ENCODE assay signal across 18 mouse cellular contexts in the genomic region with DNA sequence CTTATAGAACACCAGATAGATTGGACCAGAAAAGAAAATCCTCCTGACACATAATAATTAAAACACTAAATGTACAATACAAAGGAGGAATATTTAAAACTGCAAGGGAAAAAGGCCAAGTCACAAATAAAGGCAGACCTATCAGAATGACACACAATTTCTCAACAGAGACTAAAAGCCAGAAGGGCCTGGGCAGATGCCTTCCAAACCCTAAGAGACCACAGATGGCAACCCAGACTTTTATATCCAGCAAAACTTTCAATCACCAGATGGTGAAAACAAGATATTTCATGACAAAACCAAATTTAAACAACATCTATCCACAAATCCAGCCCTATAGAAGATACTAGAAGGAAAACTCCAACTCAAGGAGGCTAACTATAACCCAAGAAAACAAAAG. TPM values are rescaled to one million over a fixed set of nuclear protein-coding genes. Genes with fewer than 3 reads are reported as not detected.
DNase-seq lines count a peak whose midpoint lies in the region; ATAC-seq and TF ChIP-seq lines count a peak whose summit lies in the region.
"Had no signal": no experiment of that assay in that cellular context is flagged by ENCODE, and none has a peak within 500 bp of the region (broad histone marks: within the 10 kb centered on the region; RNA-seq: fewer than 3 reads in every experiment).

No protein-coding gene starts in this region.

- DNase-seq in layer of hippocampus, adult 9-11 months: peak; percentile 8
- no peak for DNase-seq in layer of hippocampus, postnatal 25 days (ENCODE audit: extremely low spot score in 1 of 2, low spot score in 1 of 2)
- DNase-seq in cerebellum, adult 2 months: no peak
- DNase-seq: adrenal gland, adult 2 months; adrenal gland, postnatal 10 days; adrenal gland, postnatal 25 days; cerebellum, adult 11-12 months; cerebellum, adult 8-10 months; cerebellum, adult 9-11 months; cerebellum, postnatal 14 days; cerebellum, postnatal 36 days; embryo, embryonic 11 days had no signal

- TF ChIP-seq POLR2A in cerebellum, adult 2 months (IDR thresholded peaks at IDR 0.05; ENCODE audit: borderline replicate concordance, insufficient read depth, low read length): no peak

- H3K9ac ChIP-seq in forebrain, embryonic 15.5 days (replicated peaks): no peak overlapping the region
- no peak overlapping the region for H3K9ac ChIP-seq in forebrain, embryonic 16.5 days (replicated peaks; ENCODE audit: low read depth, low read length)
- H3K9ac ChIP-seq: embryonic facial prominence, embryonic 13.5 days; embryonic facial prominence, embryonic 15.5 days had no signal

- peak overlapping the region; percentile 65 for H3K27ac ChIP-seq in forebrain, embryonic 15.5 days (replicated peaks)
- no peak overlapping the region for H3K27ac ChIP-seq in forebrain, embryonic 16.5 days (ENCODE audit: low read length)
- no peak overlapping the region for H3K27ac ChIP-seq in cerebellum, adult 2 months (ENCODE audit: insufficient read depth, low read length)
- H3K27ac ChIP-seq: embryonic facial prominence, embryonic 13.5 days; embryonic facial prominence, embryonic 15.5 days; forebrain, embryonic 10.5 days had no signal

- H3K4me2 ChIP-seq in forebrain, embryonic 15.5 days (replicated peaks): no peak overlapping the region
- H3K4me2 ChIP-seq in forebrain, embryonic 16.5 days (ENCODE audit: low read length): no peak overlapping the region
- H3K4me2 ChIP-seq: embryonic facial prominence, embryonic 13.5 days; embryonic facial prominence, embryonic 15.5 days had no signal

- ATAC-seq in forebrain, embryonic 15.5 days (replicated peaks): no peak
- no peak for ATAC-seq in forebrain, embryonic 16.5 days

- H3K4me3 ChIP-seq in forebrain, embryonic 15.5 days: no peak overlapping the region
- no peak overlapping the region for H3K4me3 ChIP-seq in forebrain, embryonic 16.5 days (replicated peaks; ENCODE audit: low read length)
- no peak overlapping the region for H3K4me3 ChIP-seq in cerebellum, adult 2 months (replicated peaks; ENCODE audit: insufficient read depth, low read depth, low read length)
- H3K4me3 ChIP-seq: embryonic facial prominence, embryonic 13.5 days; embryonic facial prominence, embryonic 15.5 days; erythroblast, embryonic 14.5 days; forebrain, embryonic 10.5 days had no signal

- TF ChIP-seq CTCF in cerebellum, adult 2 months (IDR thresholded peaks at IDR 0.05; ENCODE audit: borderline replicate concordance, insufficient read depth, low read depth, low read length): no peak

- no peaks in the 10 kb centered on the region for H3K9me3 ChIP-seq in forebrain, embryonic 15.5 days
- no peaks in the 10 kb centered on the region for H3K9me3 ChIP-seq in forebrain, embryonic 16.5 days (ENCODE audit: control insufficient read depth, low read length)
- H3K9me3 ChIP-seq: embryonic facial prominence, embryonic 13.5 days; embryonic facial prominence, embryonic 15.5 days; forebrain, embryonic 10.5 days had no signal

- no peaks in the 10 kb centered on the region for H3K4me1 ChIP-seq in forebrain, embryonic 15.5 days
- H3K4me1 ChIP-seq in forebrain, embryonic 16.5 days (replicated peaks; ENCODE audit: control insufficient read depth, insufficient read depth, low read length): no peaks in the 10 kb centered on the region
- no peaks in the 10 kb centered on the region for H3K4me1 ChIP-seq in cerebellum, adult 2 months (ENCODE audit: control insufficient read depth, insufficient read depth, low read length)
- H3K4me1 ChIP-seq: embryonic facial prominence, embryonic 13.5 days; embryonic facial prominence, embryonic 15.5 days; forebrain, embryonic 10.5 days had no signal

- H3K36me3 ChIP-seq in forebrain, embryonic 15.5 days: no peaks in the 10 kb centered on the region
- no peaks in the 10 kb centered on the region for H3K36me3 ChIP-seq in forebrain, embryonic 16.5 days (ENCODE audit: control insufficient read depth, insufficient read depth)
- H3K36me3 ChIP-seq: embryonic facial prominence, embryonic 13.5 days; embryonic facial prominence, embryonic 15.5 days; forebrain, embryonic 10.5 days had no signal

- no peaks in the 10 kb centered on the region for H3K27me3 ChIP-seq in forebrain, embryonic 15.5 days
- no peaks in the 10 kb centered on the region for H3K27me3 ChIP-seq in forebrain, embryonic 16.5 days (replicated peaks; ENCODE audit: control insufficient read depth, insufficient read depth, low read length)
- no peaks in the 10 kb centered on the region for H3K27me3 ChIP-seq in cerebellum, adult 2 months (ENCODE audit: control insufficient read depth, insufficient read depth, low read length)
- H3K27me3 ChIP-seq: embryonic facial prominence, embryonic 13.5 days; embryonic facial prominence, embryonic 15.5 days had no signal

RNA-seq across cellular contexts. Expression of a gene that starts 33.0 kb away (rescaled TPM):
- 180 and 183 TPM in 2 replicates for polyA plus RNA-seq in forebrain, embryonic 15.5 days (2015; fragmentation: Nextera tagmentation; extraction: Ambion mirVana)
- 168 and 188 TPM in 2 replicates for polyA plus RNA-seq in forebrain, embryonic 16.5 days (2015; fragmentation: Nextera tagmentation; extraction: Ambion mirVana)
- total RNA-seq in layer of hippocampus, postnatal 25 days (2021): 100 to 1,000 TPM in 1 of 2 experiments, 10 to 100 TPM in 1; 97.7 to 112 TPM
- 111 and 112 TPM in 2 replicates for polyA plus RNA-seq in cerebellum, adult 2 months (2012; rRNA removed)
